13 mouse cellular contexts compared by ENCODE assay signal in genomic region chr6:134388424-134389110, GRCm38 (mm10). TPM values are rescaled to one million over a fixed set of nuclear protein-coding genes. Genes with fewer than 3 reads are reported as not detected.
DNase-seq lines count a peak whose midpoint lies in the region; ATAC-seq lines count a peak whose summit lies in the region.
"Had no signal": no experiment of that assay in that cellular context is flagged by ENCODE, and none has a peak within 500 bp of the region (broad histone marks: within the 10 kb centered on the region; RNA-seq: fewer than 3 reads in every experiment).

No protein-coding gene starts in this region.

- no peaks in the 10 kb centered on the region for H3K36me3 ChIP-seq in forebrain, embryonic 13.5 days (ENCODE audit: poor library complexity, severe bottlenecking)
- no peaks in the 10 kb centered on the region for H3K36me3 ChIP-seq in forebrain, embryonic 12.5 days (replicated peaks)
- H3K36me3 ChIP-seq in kidney, embryonic 16.5 days (ENCODE audit: insufficient read depth, low read length): no peaks in the 10 kb centered on the region
- H3K36me3 ChIP-seq in neural tube, embryonic 15.5 days: no peaks in the 10 kb centered on the region
- H3K36me3 ChIP-seq: embryonic facial prominence, embryonic 15.5 days; liver, embryonic 13.5 days had no signal

- H3K4me1 ChIP-seq in forebrain, embryonic 13.5 days: 0 out of 2 replicates have a peak, but pooled peaks cover 6% of the 10 kb centered on the region
- no peaks in the 10 kb centered on the region for H3K4me1 ChIP-seq in forebrain, embryonic 12.5 days
- no peaks in the 10 kb centered on the region for H3K4me1 ChIP-seq in kidney, embryonic 16.5 days (ENCODE audit: insufficient read depth, low read length)
- H3K4me1 ChIP-seq in neural tube, embryonic 15.5 days: peaks cover 12% of the 10 kb centered on the region
- H3K4me1 ChIP-seq: embryonic facial prominence, embryonic 15.5 days; liver, embryonic 13.5 days had no signal

- peak; percentile 64 for ATAC-seq in forebrain, embryonic 13.5 days
- ATAC-seq in forebrain, embryonic 12.5 days (ENCODE audit: low FRiP score): no peak
- peak; percentile 36 for ATAC-seq in kidney, embryonic 16.5 days (ENCODE audit: low FRiP score, low TSS enrichment)
- peak; percentile 64 for ATAC-seq in neural tube, embryonic 15.5 days (ENCODE audit: low FRiP score)

- no peak overlapping the region for H3K9ac ChIP-seq in forebrain, embryonic 13.5 days
- no peak overlapping the region for H3K9ac ChIP-seq in forebrain, embryonic 12.5 days
- H3K9ac ChIP-seq in kidney, embryonic 16.5 days (replicated peaks; ENCODE audit: low read length): no peak overlapping the region
- H3K9ac ChIP-seq in neural tube, embryonic 15.5 days (replicated peaks): no peak overlapping the region
- H3K9ac ChIP-seq: embryonic facial prominence, embryonic 15.5 days; liver, embryonic 13.5 days had no signal

- H3K4me2 ChIP-seq in forebrain, embryonic 13.5 days: no peak overlapping the region
- H3K4me2 ChIP-seq in forebrain, embryonic 12.5 days: no peak overlapping the region
- H3K4me2 ChIP-seq in kidney, embryonic 16.5 days (replicated peaks; ENCODE audit: low read depth, low read length): peak overlapping the region; percentile 23
- H3K4me2 ChIP-seq in neural tube, embryonic 15.5 days: peak overlapping the region; percentile 34
- H3K4me2 ChIP-seq: embryonic facial prominence, embryonic 15.5 days; liver, embryonic 13.5 days had no signal

- no peaks in the 10 kb centered on the region for H3K9me3 ChIP-seq in forebrain, embryonic 13.5 days (replicated peaks)
- H3K9me3 ChIP-seq in forebrain, embryonic 12.5 days: no peaks in the 10 kb centered on the region
- no peaks in the 10 kb centered on the region for H3K9me3 ChIP-seq in kidney, embryonic 16.5 days (ENCODE audit: low read length)
- no peaks in the 10 kb centered on the region for H3K9me3 ChIP-seq in neural tube, embryonic 15.5 days (replicated peaks)
- H3K9me3 ChIP-seq: embryonic facial prominence, embryonic 15.5 days; liver, embryonic 13.5 days had no signal

- no peak overlapping the region for H3K4me3 ChIP-seq in forebrain, embryonic 13.5 days
- H3K4me3 ChIP-seq in forebrain, embryonic 12.5 days (replicated peaks): no peak overlapping the region
- H3K4me3 ChIP-seq in kidney, embryonic 16.5 days (ENCODE audit: low read length): no peak overlapping the region
- no peak overlapping the region for H3K4me3 ChIP-seq in neural tube, embryonic 15.5 days (replicated peaks)
- H3K4me3 ChIP-seq: embryonic facial prominence, embryonic 15.5 days; left cerebral cortex, adult 2 months; liver, embryonic 13.5 days had no signal

- WGBS in forebrain, embryonic 13.5 days: 74% methylated on average over 24 of the region's 24 CpGs
- 84% methylated on average over 24 of the region's 24 CpGs for WGBS in forebrain, embryonic 12.5 days
- WGBS in kidney, embryonic 16.5 days: 56% methylated on average over 24 of the region's 24 CpGs
- 48% methylated on average over 24 of the region's 24 CpGs for WGBS in neural tube, embryonic 15.5 days

- DNase-seq in kidney, adult 8-10 months: no peak
- DNase-seq in right cerebral cortex, postnatal 14 days: peak; percentile 21
- DNase-seq in right cerebral cortex, postnatal 25 days: no peak
- no peak for DNase-seq in lung, postnatal 36 days

- no peak overlapping the region for H3K27ac ChIP-seq in forebrain, embryonic 13.5 days
- no peak overlapping the region for H3K27ac ChIP-seq in forebrain, embryonic 12.5 days
- no peak overlapping the region for H3K27ac ChIP-seq in kidney, embryonic 16.5 days (ENCODE audit: low read length)
- no peak overlapping the region; the same call in 1 of the 2 replicates for H3K27ac ChIP-seq in neural tube, embryonic 15.5 days (replicated peaks)
- H3K27ac ChIP-seq: embryonic facial prominence, embryonic 15.5 days; left cerebral cortex, adult 2 months; liver, embryonic 13.5 days; stomach, postnatal 0 days had no signal

- H3K27me3 ChIP-seq in forebrain, embryonic 13.5 days: no peaks in the 10 kb centered on the region
- H3K27me3 ChIP-seq in forebrain, embryonic 12.5 days: no peaks in the 10 kb centered on the region
- no peaks in the 10 kb centered on the region for H3K27me3 ChIP-seq in kidney, embryonic 16.5 days (ENCODE audit: insufficient read depth, low read length)
- H3K27me3 ChIP-seq in neural tube, embryonic 15.5 days (replicated peaks): no peaks in the 10 kb centered on the region
- H3K27me3 ChIP-seq: embryonic facial prominence, embryonic 15.5 days; liver, embryonic 13.5 days had no signal

RNA-seq across cellular contexts. Expression of gene Bcl2l14, which starts 7.6 kb away (rescaled TPM):
- polyA plus RNA-seq in forebrain, embryonic 13.5 days (2015; fragmentation: Nextera tagmentation; extraction: Ambion mirVana): not detected in 2 replicates
- polyA plus RNA-seq in forebrain, embryonic 12.5 days (2016; fragmentation: Nextera tagmentation; extraction: Ambion mirVana): 0.21 and 0.34 TPM in 2 replicates
- 7.6 and 8.9 TPM in 2 replicates for polyA plus RNA-seq in kidney, embryonic 16.5 days (2015; fragmentation: Nextera tagmentation; extraction: Ambion mirVana)
- 0.18 and 6.7 TPM in 2 replicates for polyA plus RNA-seq in neural tube, embryonic 15.5 days (2015; fragmentation: Nextera tagmentation; extraction: Ambion mirVana)
- polyA plus RNA-seq: C2C12 had no signal

Comparison
In these comparisons a context has a peak if more than half of its experiments do, and no peak if none do; other contexts are left out.
1. H3K4me2 ChIP-seq: peak in kidney, embryonic 16.5 days (single experiment) and neural tube, embryonic 15.5 days (single experiment); none in forebrain, embryonic 13.5 days (single experiment) and forebrain, embryonic 12.5 days (single experiment).